Mouse (Mus musculus) liver, adult 2 months (tissue): ENCODE measurements around the gene Nrgn.

ENCODE experiments used
- CTCF ChIP-seq: fragments of 200-500 bp; IDR thresholded peaks from 2 replicates; pipeline ENCODE4 v1.5.1; 2011; ENCODE audit warnings: low read depth, low read length, control low read depth
- POLR2A ChIP-seq: fragments of 200-500 bp; IDR thresholded peaks from 2 replicates; pipeline ENCODE4 v1.6.1; 2011; ENCODE audit warnings: low read length, control low read depth; ENCODE audit not compliant: insufficient read depth; ENCODE audit errors: extremely low read depth

DNA sequence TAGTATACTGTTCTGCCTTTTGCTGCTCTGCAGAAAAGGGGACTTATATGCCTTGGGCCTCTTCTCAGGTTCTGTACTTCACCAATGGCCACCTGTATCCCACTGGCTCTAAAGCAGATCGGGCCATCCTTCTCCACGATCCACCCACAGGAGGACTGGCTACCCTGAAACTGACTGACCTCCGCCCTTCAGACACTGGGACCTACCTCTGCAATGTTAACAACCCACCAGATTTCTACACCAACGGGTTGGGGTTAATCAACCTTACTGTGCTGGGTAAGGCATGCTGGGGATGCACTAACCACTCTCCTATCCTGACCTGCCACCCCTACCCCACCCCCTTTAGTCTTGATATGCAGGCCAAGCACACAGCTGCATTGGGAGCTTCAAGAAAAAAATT, 12.5 kb downstream of the Nrgn start:
- TF ChIP-seq CTCF (no peak), POLR2A (no peak)
